Mouse (Mus musculus) forebrain, embryonic 12.5 days (tissue): Measurements from ENCODE around the gene Hyal2. TPM values are rescaled to one million over a fixed set of nuclear protein-coding genes. Genes with fewer than 3 reads are reported as not detected.
A peak's percentile ranks its signal among the peaks of the same experiment; 100 is the strongest.
"Not testable (repeated sequence)": the region's sequence is repeated elsewhere in the genome, so short reads cannot be mapped to it uniquely, and the experiment has no call there.

Experiments
- ATAC-seq: fragments of 200-750 bp; cut with Nextera tagmentation; 2 replicates; pipeline ENCODE4 v1.8.0; 2017; ENCODE audit warnings: moderate TSS enrichment; ENCODE audit not compliant: low FRiP score
- H3K27ac ChIP-seq: fragments of 300-500 bp; sonication (generic); 2 replicates; pipeline ENCODE4 v1.5.1; 2016; ENCODE audit warnings: mild to moderate bottlenecking
- H3K27me3 ChIP-seq: fragments of 300-500 bp; sonication (generic); 2 replicates; pipeline ENCODE4 v1.6.1; 2016; ENCODE audit warnings: mild to moderate bottlenecking
- H3K36me3 ChIP-seq: fragments of 300-500 bp; sonication (generic); replicated peaks from 2 replicates; pipeline ENCODE4 v1.6.1; 2016; ENCODE audit warnings: mild to moderate bottlenecking
- H3K4me1 ChIP-seq: fragments of 300-500 bp; sonication (generic); 2 replicates; pipeline ENCODE4 v1.6.1; 2016
- H3K4me2 ChIP-seq: fragments of 300-500 bp; sonication (generic); 2 replicates; pipeline ENCODE4 v1.6.1; 2016; ENCODE audit warnings: mild to moderate bottlenecking, moderate library complexity
- H3K4me3 ChIP-seq: fragments of 300-500 bp; sonication (generic); replicated peaks from 2 replicates; pipeline ENCODE4 v1.5.1; 2016; ENCODE audit warnings: mild to moderate bottlenecking
- H3K9ac ChIP-seq: fragments of 300-500 bp; sonication (generic); 2 replicates; pipeline ENCODE4 v1.6.1; 2016; ENCODE audit warnings: mild to moderate bottlenecking
- H3K9me3 ChIP-seq: fragments of 300-500 bp; sonication (generic); 2 replicates; pipeline ENCODE4 v1.6.1; 2016
- WGBS: fragments of 180-500 bp; shearing (Covaris S2); methylation state at CpG from one replicate; pipeline ENCODE4 v1.1.7; 2016; 5-methylcytosine and 5-hydroxymethylcytosine counted together
- polyA plus RNA-seq: library from polyadenylated mRNA; unstranded; fragments of >200 nt; fragmentation: Nextera tagmentation; extraction: Ambion mirVana; gene quantifications from 2 replicates; pipeline ENCODE4 v1.2.1, GENCODE M21; 2016

Hyal2 gene
- polyA plus RNA-seq, 1 experiment from 2014 or later = 108 TPM

DNA sequence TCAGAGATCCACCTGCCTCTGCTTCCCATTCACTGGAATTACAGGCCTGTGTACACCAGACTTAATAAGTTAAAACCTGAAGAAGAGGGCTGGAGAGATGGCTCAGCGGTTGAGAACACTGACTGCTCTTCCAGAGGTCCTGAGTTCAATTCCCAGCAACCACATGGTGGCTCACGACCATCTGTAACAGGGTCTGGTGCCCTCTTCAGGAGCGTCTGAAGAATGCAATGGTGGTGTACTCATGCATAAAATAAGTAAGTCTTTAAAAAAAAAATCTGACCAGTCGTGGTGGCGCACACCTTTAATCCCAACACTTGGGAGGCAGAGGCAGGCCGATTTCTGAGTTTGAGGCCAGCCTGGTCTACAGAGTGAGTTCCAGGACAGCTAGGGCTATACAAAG, 6.0 kb downstream of the Hyal2 start:
- Histone ChIP-seq H3K4me1 (peaks cover 47% of the 10 kb centered on the region), H3K36me3 (peaks cover 48% of the 10 kb centered on the region)
- not testable (repeated sequence) for H3K9me3 ChIP-seq, H3K4me3 ChIP-seq, H3K9ac ChIP-seq, H3K4me2 ChIP-seq, H3K27ac ChIP-seq, ATAC-seq, H3K27me3 ChIP-seq
- 82% methylated on average over 6 of the region's 6 CpGs for WGBS

DNA sequence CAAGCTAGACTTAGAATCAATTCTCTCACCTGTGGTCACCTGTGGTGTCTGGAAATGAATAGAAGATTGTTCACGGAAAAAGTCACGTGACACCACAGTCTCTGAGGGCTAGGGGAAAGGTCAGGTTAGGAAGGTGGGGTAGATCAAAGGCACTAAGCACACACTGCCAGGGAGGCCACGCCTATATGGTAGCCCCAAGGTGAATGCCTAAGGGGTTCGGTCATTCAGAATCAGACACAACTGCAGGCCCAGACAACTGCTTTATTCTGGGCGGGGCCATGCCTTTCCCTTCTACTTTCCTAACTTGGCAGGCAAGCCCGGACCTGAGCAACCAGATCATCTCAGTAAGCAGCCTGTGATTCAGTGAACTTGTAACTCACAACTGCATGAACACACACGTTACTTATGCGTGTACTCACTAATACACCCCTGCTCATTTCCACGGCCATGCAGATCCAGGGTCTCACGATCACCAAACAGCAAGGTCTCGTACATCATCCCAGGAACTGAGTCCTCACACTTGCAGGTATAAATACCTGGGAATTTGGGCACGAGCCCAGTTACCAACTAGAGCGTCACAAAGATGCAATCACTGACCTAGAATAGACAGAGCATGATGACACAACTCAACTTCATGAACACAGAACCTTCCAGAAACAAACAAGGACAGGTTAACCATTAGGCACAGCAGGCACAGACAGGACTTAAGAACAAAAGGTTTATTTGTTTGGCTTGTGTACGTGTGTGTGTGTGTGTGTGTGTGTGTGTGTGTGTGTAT, 8.0 kb downstream of the Hyal2 start:
- Histone ChIP-seq H3K4me1 (peaks cover 50% of the 10 kb centered on the region), H3K27me3 (no peaks in the 10 kb centered on the region), H3K36me3 (peaks cover 43% of the 10 kb centered on the region), H3K27ac (peak overlapping the region; percentile 57; the same call in 1 of the 2 replicates), H3K9ac (no peak overlapping the region), H3K4me2 (no peak overlapping the region), H3K4me3 (no peak overlapping the region), H3K9me3 (no peaks in the 10 kb centered on the region)
- 91% methylated on average over 14 of the region's 14 CpGs for whole genome bisulfite sequencing
- ATAC-seq = no peak

DNA sequence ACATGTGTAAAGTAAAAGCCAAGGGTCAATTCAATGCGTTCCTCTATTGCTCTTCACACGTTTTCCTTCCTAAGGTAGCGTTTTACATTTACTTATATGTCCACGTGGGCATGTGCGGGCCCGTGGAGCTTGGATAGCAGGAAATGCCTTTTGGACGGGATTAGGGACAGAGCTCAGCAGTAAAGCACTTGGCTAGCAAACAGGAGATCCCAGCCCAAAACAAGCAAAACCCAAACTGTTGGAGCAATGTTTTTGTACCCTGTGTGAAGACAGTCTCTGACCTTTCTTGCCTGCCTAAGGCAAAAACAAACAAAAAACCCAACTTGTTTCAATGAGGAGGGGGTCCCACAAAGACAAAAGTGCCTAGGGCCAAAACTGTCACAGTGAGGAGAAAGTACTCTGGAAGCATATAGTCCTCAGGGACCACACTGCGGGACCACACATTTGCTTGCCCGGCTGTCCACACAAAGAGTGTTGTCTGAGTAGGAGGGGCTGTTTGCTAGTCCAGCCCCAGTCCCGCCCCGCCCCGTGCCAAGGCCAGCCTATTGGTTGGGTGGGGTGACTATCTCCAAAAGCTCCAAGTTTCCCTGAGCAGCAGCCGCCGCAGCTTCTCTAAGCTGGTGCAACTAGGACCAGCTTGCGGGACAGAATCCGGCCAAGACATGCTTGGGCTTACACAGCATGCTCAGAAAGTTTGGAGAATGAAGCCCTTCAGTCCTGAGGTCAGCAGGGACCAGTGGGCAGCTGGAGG, 8.8 kb downstream of the Hyal2 start, which contains the start of gene Hyal1:
Gene Hyal1 (plus strand): TSS at position 571 of the 751 bp plus-strand sequence.
- peak within 1 kb of the TSS; percentile 46 for H3K4me2 ChIP-seq
- peak within 1 kb of the TSS; percentile 57 for H3K27ac ChIP-seq
- H3K9ac ChIP-seq = peak within 1 kb of the TSS; percentile 41; the same call in 1 of the 2 replicates
- no peaks in the 10 kb centered on the region for H3K27me3 ChIP-seq
- no peaks in the 10 kb centered on the region for H3K9me3 ChIP-seq
- peaks cover 36% of the 10 kb centered on the region for H3K36me3 ChIP-seq
- H3K4me3 ChIP-seq = peak within 1 kb of the TSS; percentile 28
- ATAC-seq = peak; percentile 77
- H3K4me1 ChIP-seq = peaks cover 48% of the 10 kb centered on the region
- 28% methylated on average over 16 of the region's 16 CpGs for WGBS

DNA sequence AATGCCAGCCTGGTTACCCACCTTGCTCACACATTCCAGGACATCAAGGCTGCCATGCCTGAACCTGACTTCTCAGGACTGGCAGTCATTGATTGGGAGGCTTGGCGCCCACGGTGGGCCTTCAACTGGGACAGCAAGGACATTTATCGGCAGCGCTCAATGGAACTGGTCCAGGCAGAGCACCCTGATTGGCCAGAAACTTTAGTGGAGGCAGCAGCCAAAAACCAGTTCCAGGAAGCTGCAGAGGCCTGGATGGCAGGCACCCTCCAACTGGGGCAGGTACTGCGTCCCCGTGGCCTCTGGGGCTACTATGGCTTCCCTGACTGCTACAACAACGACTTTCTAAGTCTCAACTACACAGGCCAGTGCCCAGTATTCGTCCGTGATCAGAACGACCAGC, 10.1 kb downstream of the Hyal2 start:
- no peak overlapping the region for H3K4me2 ChIP-seq
- no peaks in the 10 kb centered on the region for H3K27me3 ChIP-seq
- no peak overlapping the region for H3K4me3 ChIP-seq
- 92% methylated on average over 10 of the region's 10 CpGs for WGBS
- H3K27ac ChIP-seq = no peak overlapping the region
- no peaks in the 10 kb centered on the region for H3K9me3 ChIP-seq
- ATAC-seq = no peak
- peaks cover 22% of the 10 kb centered on the region for H3K36me3 ChIP-seq
- H3K4me1 ChIP-seq = peaks cover 49% of the 10 kb centered on the region
- H3K9ac ChIP-seq = no peak overlapping the region

DNA sequence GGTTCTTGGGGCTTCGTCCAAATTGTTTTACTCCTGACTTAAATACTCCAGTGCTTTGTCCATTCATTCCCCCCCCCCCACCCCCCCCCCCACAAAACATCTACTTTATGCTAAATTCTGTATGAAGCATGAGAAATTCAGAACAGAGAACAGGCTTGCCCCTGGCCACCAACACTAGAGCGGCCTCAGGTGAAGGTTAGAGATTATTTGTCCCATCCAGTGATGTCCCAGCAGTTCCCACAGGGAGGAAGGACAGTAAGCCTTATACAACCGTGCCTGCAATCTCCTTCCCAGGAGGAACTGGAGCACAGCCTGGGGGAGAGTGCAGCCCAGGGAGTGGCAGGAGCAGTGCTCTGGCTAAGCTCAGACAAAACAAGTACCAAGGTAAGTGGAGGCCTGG, 10.8 kb downstream of the Hyal2 start, which contains the start of gene Naa80:
Gene Naa80 (plus strand): TSS at position 301 of the 400 bp plus-strand sequence.
- Histone ChIP-seq H3K27me3 (no peaks in the 10 kb centered on the region), H3K9me3 (no peaks in the 10 kb centered on the region), H3K4me1 (peaks cover 49% of the 10 kb centered on the region), H3K27ac (no peak within 1 kb of the TSS), H3K4me2 (no peak within 1 kb of the TSS), H3K4me3 (no peak within 1 kb of the TSS), H3K9ac (peak within 1 kb of the TSS; percentile 2; the same call in 1 of the 2 replicates), H3K36me3 (peaks cover 22% of the 10 kb centered on the region)
- ATAC-seq = no peak
- 80% methylated on average over 3 of the region's 3 CpGs for WGBS

DNA sequence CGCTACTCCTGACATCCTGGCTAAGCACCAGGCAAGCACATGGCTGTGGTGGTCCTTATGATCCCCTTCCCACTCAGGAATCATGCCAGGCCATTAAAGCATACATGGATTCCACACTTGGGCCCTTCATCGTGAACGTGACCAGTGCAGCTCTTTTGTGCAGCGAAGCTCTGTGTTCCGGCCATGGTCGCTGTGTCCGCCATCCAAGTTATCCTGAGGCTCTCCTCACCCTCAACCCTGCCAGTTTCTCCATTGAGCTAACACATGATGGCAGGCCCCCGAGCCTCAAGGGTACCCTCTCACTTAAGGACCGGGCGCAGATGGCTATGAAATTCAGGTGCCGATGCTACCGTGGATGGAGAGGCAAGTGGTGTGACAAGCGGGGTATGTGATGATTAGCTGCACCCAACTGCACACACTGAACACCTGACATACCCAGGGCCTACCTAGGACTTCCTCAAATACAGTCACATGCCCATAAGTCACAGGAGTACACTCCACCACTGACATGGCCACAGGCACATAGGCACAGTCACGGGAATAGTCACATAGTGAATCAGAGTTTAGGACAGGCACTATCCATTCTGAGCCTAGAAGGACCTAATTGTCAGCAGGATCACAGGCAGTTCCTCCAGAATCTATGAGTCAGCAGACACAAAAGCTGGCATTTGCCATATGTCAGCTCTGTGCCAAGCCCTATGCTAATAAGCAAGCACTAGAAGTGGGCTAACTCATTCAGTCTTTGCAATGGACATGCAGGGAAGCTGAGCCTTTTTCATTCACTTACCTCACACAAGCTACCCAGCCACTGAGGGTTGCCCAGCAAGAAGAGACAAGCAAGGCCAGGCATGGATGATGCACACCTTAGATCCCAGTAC, 11.5 kb downstream of the Hyal2 start:
- Histone ChIP-seq H3K27ac (no peak overlapping the region), H3K4me3 (no peak overlapping the region), H3K27me3 (no peaks in the 10 kb centered on the region), H3K36me3 (peaks cover 20% of the 10 kb centered on the region), H3K9ac (peak overlapping the region; percentile 2; the same call in 1 of the 2 replicates), H3K9me3 (no peaks in the 10 kb centered on the region), H3K4me1 (peaks cover 49% of the 10 kb centered on the region), H3K4me2 (no peak overlapping the region)
- 92% methylated on average over 14 of the region's 14 CpGs for WGBS
- no peak for ATAC-seq

DNA sequence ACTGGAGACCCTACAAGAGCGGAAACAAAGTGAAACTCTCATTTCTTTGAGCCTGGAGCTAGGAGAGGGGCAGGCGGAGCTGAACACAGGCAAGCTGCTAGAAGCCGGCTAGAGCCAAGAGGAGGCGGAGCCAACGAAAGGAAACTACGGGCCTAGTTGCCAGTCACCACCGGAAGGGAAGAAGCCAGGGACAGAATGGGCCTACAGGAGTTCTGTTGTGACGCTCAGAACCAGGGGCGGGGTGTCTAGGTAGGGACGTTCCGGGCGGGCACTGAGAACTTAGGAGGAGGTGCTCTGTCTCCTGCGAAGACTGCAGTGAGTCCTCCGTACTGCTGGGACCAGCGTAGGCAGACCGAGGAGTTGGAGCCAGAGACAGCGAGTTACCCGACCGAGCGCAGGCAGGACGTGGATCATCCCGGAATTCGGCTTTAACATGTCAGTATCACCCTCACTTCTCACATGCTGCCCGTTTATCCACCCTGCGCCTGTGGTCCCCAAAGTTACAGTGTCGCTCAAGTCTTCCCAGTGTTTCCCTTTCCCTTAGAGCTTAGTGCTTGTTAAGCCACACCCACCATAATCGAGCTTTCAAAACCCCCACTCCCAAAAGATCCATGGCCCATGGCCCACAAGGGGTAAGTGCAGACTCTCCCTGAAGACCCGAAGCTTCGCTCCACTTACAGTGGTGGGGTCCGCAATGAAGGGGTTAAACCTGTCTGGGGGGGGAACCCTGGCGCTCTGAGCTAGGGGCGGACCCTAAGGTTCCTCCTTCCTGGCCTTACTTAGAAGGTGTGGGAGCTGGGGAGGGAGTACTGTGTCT, 13.0 kb downstream of the Hyal2 start, which contains the start of gene Hyal3:
Gene Hyal3 (plus strand): TSS at position 318 of the 817 bp plus-strand sequence.
- Histone ChIP-seq H3K4me1 (peaks cover 49% of the 10 kb centered on the region), H3K9ac (peak within 1 kb of the TSS; percentile 77)

DNA sequence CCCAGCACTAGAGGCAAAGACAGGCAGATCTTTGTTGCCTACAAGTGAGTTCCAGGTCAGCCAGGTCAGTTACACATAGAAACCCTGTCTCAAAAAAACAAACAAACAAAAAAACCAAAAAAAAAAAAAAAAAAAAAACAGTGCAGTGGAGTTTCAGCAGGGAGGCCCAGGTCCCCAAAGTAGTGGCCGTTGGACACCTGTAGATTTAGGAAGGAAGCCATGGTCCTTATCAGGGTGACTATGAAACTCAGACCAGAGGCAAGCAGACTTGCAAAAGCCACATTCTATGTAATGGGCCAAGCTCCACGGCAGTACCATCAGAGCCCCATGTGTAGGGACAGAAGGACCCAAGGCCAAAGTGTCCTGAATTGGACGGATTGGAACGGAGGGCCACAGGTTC, 13.8 kb downstream of the Hyal2 start:
- ATAC-seq = no peak
- Histone ChIP-seq H3K36me3 (peaks cover 10% of the 10 kb centered on the region), H3K4me2 (peak overlapping the region; percentile 92), H3K27me3 (no peaks in the 10 kb centered on the region), H3K4me1 (peaks cover 42% of the 10 kb centered on the region), H3K9me3 (no peaks in the 10 kb centered on the region), H3K4me3 (peak overlapping the region; percentile 61), H3K9ac (peak overlapping the region; percentile 77), H3K27ac (no peak overlapping the region)
- WGBS = 81% methylated on average over 4 of the region's 4 CpGs

More for the DNA sequence above, 13.0 kb downstream of the Hyal2 start, which contains the start of gene Hyal3:
- H3K27me3 ChIP-seq = no peaks in the 10 kb centered on the region
- H3K9me3 ChIP-seq = no peaks in the 10 kb centered on the region
- peaks cover 10% of the 10 kb centered on the region for H3K36me3 ChIP-seq
- peak within 1 kb of the TSS; percentile 92 for H3K4me2 ChIP-seq
- ATAC-seq = peak; percentile 78
- WGBS = 1% methylated on average over 32 of the region's 32 CpGs
- H3K4me3 ChIP-seq = peak within 1 kb of the TSS; percentile 61
- H3K27ac ChIP-seq = peak within 1 kb of the TSS; percentile 88

DNA sequence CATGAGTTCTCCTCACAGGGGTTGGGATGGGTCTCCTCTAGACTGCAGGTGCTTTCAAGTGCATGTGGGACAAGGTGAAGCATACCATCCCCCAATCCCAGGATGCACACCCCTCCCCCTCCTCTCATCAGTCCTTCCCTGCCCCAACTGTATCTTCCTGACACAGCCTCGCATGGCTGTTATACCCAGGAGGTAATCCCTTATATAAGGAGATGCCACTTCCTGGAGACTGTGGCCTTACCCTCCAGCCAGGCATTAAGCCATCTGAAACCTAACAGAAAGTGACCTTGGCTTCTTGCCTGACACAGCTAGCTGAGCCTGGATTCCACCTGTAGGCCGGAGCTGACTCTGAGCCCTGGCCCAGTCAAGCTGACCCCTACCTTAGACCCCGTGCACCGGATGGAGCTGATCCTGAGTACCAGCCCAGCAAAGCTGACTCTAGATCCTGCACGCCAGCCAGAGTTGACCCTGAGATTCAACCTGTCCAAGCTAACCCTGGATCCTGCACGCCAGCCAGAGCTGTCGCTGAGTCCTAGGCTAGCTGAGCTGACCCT, 14.8 kb downstream of the Hyal2 start:
- H3K4me1 ChIP-seq = peaks cover 32% of the 10 kb centered on the region
- H3K4me3 ChIP-seq = no peak overlapping the region
- H3K27ac ChIP-seq = no peak overlapping the region
- 89% methylated on average over 7 of the region's 7 CpGs for WGBS
- peaks cover 10% of the 10 kb centered on the region for H3K36me3 ChIP-seq
- H3K9me3 ChIP-seq = no peaks in the 10 kb centered on the region
- no peak overlapping the region for H3K9ac ChIP-seq
- H3K27me3 ChIP-seq = no peaks in the 10 kb centered on the region
- H3K4me2 ChIP-seq = no peak overlapping the region
- ATAC-seq = no peak

DNA sequence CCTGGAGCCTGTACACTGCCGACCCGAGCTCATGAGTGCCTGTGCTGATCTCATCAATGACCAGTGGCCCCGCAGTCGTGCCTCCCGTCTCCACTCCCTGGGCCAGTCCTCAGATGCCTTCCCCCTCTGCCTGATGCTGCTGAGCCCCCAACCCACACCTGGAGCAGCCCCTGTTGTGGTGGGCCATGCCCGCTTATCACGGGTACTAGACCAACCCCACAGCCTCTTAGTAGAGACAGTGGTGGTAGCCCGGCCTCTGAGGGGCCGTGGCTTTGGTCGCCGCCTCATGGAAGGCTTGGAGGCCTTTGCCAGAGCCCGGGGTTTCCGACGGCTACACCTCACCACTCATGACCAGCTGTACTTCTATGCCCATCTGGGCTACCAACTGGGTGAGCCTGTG, 15.4 kb downstream of the Hyal2 start:
- Histone ChIP-seq H3K4me2 (no peak overlapping the region), H3K9me3 (no peaks in the 10 kb centered on the region), H3K27ac (no peak overlapping the region), H3K4me1 (peaks cover 35% of the 10 kb centered on the region), H3K27me3 (no peaks in the 10 kb centered on the region), H3K36me3 (peaks cover 10% of the 10 kb centered on the region), H3K4me3 (no peak overlapping the region), H3K9ac (no peak overlapping the region)
- no peak for ATAC-seq
- whole genome bisulfite sequencing = 85% methylated on average over 14 of the region's 14 CpGs

DNA sequence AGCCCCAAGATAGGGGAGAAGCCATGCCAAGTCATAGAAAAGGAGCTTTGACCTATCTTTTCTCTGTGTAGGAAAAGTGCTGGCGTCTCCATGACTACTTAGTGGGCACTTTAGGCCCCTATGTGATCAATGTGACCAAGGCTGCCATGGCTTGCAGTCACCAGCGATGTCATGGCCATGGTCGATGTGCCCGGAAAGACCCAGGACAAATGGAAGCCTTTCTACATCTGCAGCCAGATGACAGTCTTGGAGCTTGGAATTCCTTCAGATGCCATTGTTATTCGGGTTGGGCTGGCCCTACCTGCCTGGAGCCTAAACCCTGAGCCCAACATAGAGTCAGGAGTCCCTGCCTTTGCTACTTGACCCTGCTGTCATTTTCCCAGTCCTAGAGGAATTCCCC, 18.8 kb downstream of the Hyal2 start:
- no peak for ATAC-seq
- Histone ChIP-seq H3K27me3 (no peaks in the 10 kb centered on the region), H3K9me3 (no peaks in the 10 kb centered on the region), H3K4me3 (no peak overlapping the region), H3K27ac (no peak overlapping the region), H3K4me2 (no peak overlapping the region; the same call in 1 of the 2 replicates), H3K36me3 (peaks cover 28% of the 10 kb centered on the region), H3K4me1 (peaks cover 21% of the 10 kb centered on the region), H3K9ac (no peak overlapping the region)
- 92% methylated on average over 5 of the region's 5 CpGs for WGBS
